Mouse (Mus musculus) CH12.LX (cell line): ENCODE data around the gene Ssbp3. TPM values are rescaled to one million over a fixed set of nuclear protein-coding genes. Genes with fewer than 3 reads are reported as not detected.

Experiments
- DNase-seq: peaks from one replicate; pipeline ENCODE4 v3.0.0-alpha.2; 2013; ENCODE audit errors: extremely low read depth
- H3K27ac ChIP-seq: 2 replicates; pipeline ENCODE4 v1.5.1; 2012; ENCODE audit warnings: low read depth, mild to moderate bottlenecking, control low read depth, moderate library complexity; ENCODE audit not compliant: insufficient read depth
- H3K27me3 ChIP-seq: replicated peaks from 2 replicates; pipeline ENCODE3; 2012; ENCODE audit warnings: inconsistent platforms
- H3K36me3 ChIP-seq, 2 experiments: replicated peaks in 1 of 2; 2 replicates each; pipeline versions ENCODE3 to v1.6.1; 2012; ENCODE audit warnings: inconsistent platforms in 1 of 2, low read length in 1 of 2, mild to moderate bottlenecking in 1 of 2, mixed read lengths in 1 of 2, moderate library complexity in 1 of 2; ENCODE audit not compliant: control insufficient read depth in 1 of 2, insufficient read depth in 1 of 2
- H3K4me1 ChIP-seq, 2 experiments: 2 replicates each; pipeline ENCODE4 v1.6.1; 2012; ENCODE audit warnings: inconsistent platforms in 1 of 2, moderate library complexity in 1 of 2; ENCODE audit not compliant: insufficient read depth in 2 of 2, control insufficient read depth in 1 of 2
- H3K4me2 ChIP-seq: 2 replicates; pipeline ENCODE4 v1.6.1; 2012; ENCODE audit warnings: low read depth, mild to moderate bottlenecking, control low read depth; ENCODE audit not compliant: poor library complexity, insufficient read depth, severe bottlenecking
- H3K4me3 ChIP-seq, 3 experiments: fragments of 150-350 bp in 1 of 3; sonication (generic) in 1 of 3; replicated peaks in 1 of 3; 2 replicates each; pipeline versions ENCODE3 to v1.5.1; 2011 to 2012; ENCODE audit warnings: low read depth in 2 of 3, low read length in 2 of 3, mild to moderate bottlenecking in 2 of 3, moderate library complexity in 2 of 3, control low read depth in 1 of 3, improper control_type of control experiment in 1 of 3, inconsistent platforms in 1 of 3, mixed read lengths in 1 of 3; ENCODE audit not compliant: poor library complexity in 1 of 3
- H3K79me2 ChIP-seq: replicated peaks from 2 replicates; pipeline ENCODE4 v1.6.1; 2012; ENCODE audit warnings: mild to moderate bottlenecking, moderate library complexity; ENCODE audit not compliant: control insufficient read depth, poor library complexity, insufficient read depth, severe bottlenecking; ENCODE audit errors: extremely low read depth
- H3K9ac ChIP-seq: 2 replicates; pipeline ENCODE4 v1.6.1; 2012; ENCODE audit warnings: low read depth, mild to moderate bottlenecking, control low read depth, moderate library complexity; ENCODE audit not compliant: insufficient read depth
- H3K9me3 ChIP-seq: replicated peaks from 2 replicates; pipeline ENCODE3; 2012; ENCODE audit warnings: low read length, inconsistent platforms, mixed read lengths
- BHLHE40 ChIP-seq: IDR thresholded peaks from 2 replicates; pipeline ENCODE4 v1.6.1; 2011; ENCODE audit warnings: mild to moderate bottlenecking, low read depth, low read length, improper control_type of control experiment
- CTCF ChIP-seq, 2 experiments: IDR thresholded peaks in 1 of 2; conservative IDR thresholded peaks in 1 of 2; 2 replicates each; pipeline ENCODE4 v1.5.1; 2011 to 2012; ENCODE audit warnings: low read depth in 2 of 2, low read length in 2 of 2, improper control_type of control experiment in 1 of 2, inconsistent platforms in 1 of 2, mild to moderate bottlenecking in 1 of 2, moderate library complexity in 1 of 2
- E2F4 ChIP-seq: IDR thresholded peaks from 2 replicates; pipeline ENCODE4 v1.6.1; 2011; ENCODE audit warnings: low read depth, low read length, improper control_type of control experiment; ENCODE audit not compliant: insufficient replicate concordance
- EP300 ChIP-seq: IDR thresholded peaks from 2 replicates; pipeline ENCODE4 v1.6.1; 2011; ENCODE audit warnings: low read length, improper control_type of control experiment
- GABPA ChIP-seq: IDR thresholded peaks from 2 replicates; pipeline ENCODE4 v1.6.1; 2012; ENCODE audit warnings: low read depth, low read length, improper control_type of control experiment, inconsistent platforms; ENCODE audit not compliant: insufficient replicate concordance
- JUN ChIP-seq: IDR thresholded peaks from 2 replicates; pipeline ENCODE4 v1.6.1; 2011; ENCODE audit warnings: low read depth, mild to moderate bottlenecking, low read length, improper control_type of control experiment, moderate library complexity; ENCODE audit not compliant: insufficient read depth
- JUND ChIP-seq: conservative IDR thresholded peaks from 2 replicates; pipeline ENCODE4 v1.6.1; 2011; ENCODE audit warnings: low read depth, low read length, improper control_type of control experiment
- KAT2A ChIP-seq: IDR thresholded peaks from 2 replicates; pipeline ENCODE4 v1.6.1; 2012; ENCODE audit warnings: low read length, improper control_type of control experiment, inconsistent platforms; ENCODE audit not compliant: insufficient replicate concordance
- MAZ ChIP-seq: IDR thresholded peaks from 2 replicates; pipeline ENCODE4 v1.6.1; 2012; ENCODE audit warnings: low read depth, mild to moderate bottlenecking, inconsistent platforms, low read length, improper control_type of control experiment, moderate library complexity
- MEF2A ChIP-seq: IDR thresholded peaks from 2 replicates; pipeline ENCODE4 v1.6.1; 2014; ENCODE audit warnings: low read depth, mild to moderate bottlenecking, inconsistent platforms, low read length, improper control_type of control experiment, borderline replicate concordance
- RCOR1 ChIP-seq: conservative IDR thresholded peaks from 2 replicates; pipeline ENCODE4 v1.6.1; 2012; ENCODE audit warnings: low read depth, mild to moderate bottlenecking, inconsistent platforms, low read length, improper control_type of control experiment
- SIN3A ChIP-seq: IDR thresholded peaks from 2 replicates; pipeline ENCODE4 v1.6.1; 2012; ENCODE audit warnings: low read length, improper control_type of control experiment, inconsistent platforms
- TCF12 ChIP-seq: IDR thresholded peaks from 2 replicates; pipeline ENCODE4 v1.6.1; 2014; ENCODE audit warnings: low read depth, mild to moderate bottlenecking, inconsistent platforms, low read length, improper control_type of control experiment
- USF1 ChIP-seq: IDR thresholded peaks from 2 replicates; pipeline ENCODE4 v1.6.1; 2014; ENCODE audit warnings: low read depth, mild to moderate bottlenecking, inconsistent platforms, low read length, improper control_type of control experiment
- USF2 ChIP-seq: conservative IDR thresholded peaks from 2 replicates; pipeline ENCODE4 v1.6.1; 2011; ENCODE audit warnings: low read depth, low read length, improper control_type of control experiment
- ZNF384 ChIP-seq: IDR thresholded peaks from 2 replicates; pipeline ENCODE4 v1.6.1; 2012; ENCODE audit warnings: low read depth, low read length, improper control_type of control experiment, inconsistent platforms
- dilution Hi-C: fragments of 300-500 bp; cut with MboI; formaldehyde crosslinking; loops from 2 replicates; pipeline ENCODE4 v1.14.3; 2020; ENCODE audit warnings: low sequenced_read_pairs; ENCODE audit not compliant: extremely low pct_unique_long_range_greater_than_20kb, extremely low pct_ligation_motif_present
- in situ Hi-C: fragments of 300-500 bp; cut with MboI; formaldehyde crosslinking; loops from 3 replicates; pipeline ENCODE4 v1.14.3; 2019; ENCODE audit warnings: low sequenced_read_pairs, low pct_ligation_motif_present, low pct_unique_long_range_greater_than_20kb, mixed read lengths
- polyA plus RNA-seq: library from polyadenylated mRNA; unstranded; fragments of >175 nt; gene quantifications from 2 replicates; pipeline ENCODE4 v1.2.1, GENCODE M21; 2012; ENCODE audit warnings: low read depth; ENCODE audit not compliant: insufficient read length
- total RNA-seq, 2 experiments: library from RNA; depleted of rRNA; stranded (reverse); fragments of 300-350 nt in 1 of 2; fragments of >200 nt in 1 of 2; gene quantifications; 2 replicates each; pipeline ENCODE4 v1.2.3; 2012 to 2014

Gene Ssbp3
- total and polyA plus RNA-seq, 3 experiments, result 32.4 to 129 (median 76.5) TPM

DNA sequence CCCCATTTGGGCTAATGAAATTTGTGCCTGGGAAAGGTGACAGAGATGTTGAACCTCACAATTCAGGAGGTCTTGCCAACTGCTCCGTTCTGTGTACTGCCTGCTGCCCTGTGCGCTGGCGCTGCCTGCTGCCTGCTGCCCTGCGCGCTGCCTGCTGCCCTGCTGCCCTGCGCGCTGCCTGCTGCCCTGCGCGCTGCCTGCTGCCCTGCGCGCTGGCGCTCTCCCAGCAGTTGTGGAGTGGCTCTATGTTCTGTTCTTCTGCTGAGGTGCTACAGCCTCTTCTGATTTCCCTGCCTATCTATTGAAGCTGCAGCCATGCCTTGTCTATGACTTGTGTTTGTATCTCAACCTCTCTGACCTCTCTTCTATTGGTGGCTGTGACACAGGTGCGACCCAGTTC, 134.7 kb downstream of the Ssbp3 start:
- Histone ChIP-seq H3K4me1 (peaks cover 5 to 37% of the 10 kb centered on the region in 2 experiments), H3K27me3 (no peaks in the 10 kb centered on the region), H3K9me3 (no peaks in the 10 kb centered on the region), H3K79me2 (no peaks in the 10 kb centered on the region), H3K4me2 (no peak overlapping the region), H3K9ac (no peak overlapping the region), H3K27ac (no peak overlapping the region), H3K36me3 (peaks cover 64 to 89% of the 10 kb centered on the region in 2 experiments), H3K4me3 (no peak overlapping the region)
- TF ChIP-seq EP300, result no peak
- no peak for TF ChIP-seq KAT2A
- no peak for TF ChIP-seq JUN
- TF ChIP-seq RCOR1, result no peak
- no peak for TF ChIP-seq MEF2A
- TF ChIP-seq USF1, result no peak
- no peak for TF ChIP-seq SIN3A
- TF ChIP-seq USF2, result no peak
- TF ChIP-seq BHLHE40, result no peak
- TF ChIP-seq E2F4, result no peak
- no peak for TF ChIP-seq ZNF384
- in situ Hi-C loops (no loop called here), dilution Hi-C loops (no loop called here)
- no peak for DNase-seq

GRCm38 (mm10) chr4:107047806-107048205, 137.3 kb downstream of the Ssbp3 start:
- dilution Hi-C loops (no loop called here), in situ Hi-C loops (no loop called here)
- H3K4me2 ChIP-seq, result no peak overlapping the region
- no peaks in the 10 kb centered on the region for H3K9me3 ChIP-seq
- H3K27me3 ChIP-seq, result no peaks in the 10 kb centered on the region
- TF ChIP-seq MAZ (no peak), GABPA (no peak), USF1 (no peak), JUND (no peak), TCF12 (no peak), CTCF (conservative IDR thresholded peaks at IDR 0.05 in 1 of 2, IDR thresholded peaks at IDR 0.05 in 1 of 2; ENCODE audit: low read depth in 2 of 2, low read length in 2 of 2) (no peak)
- H3K79me2 ChIP-seq, result no peaks in the 10 kb centered on the region
- H3K4me3 ChIP-seq, result no peak overlapping the region
- no peak overlapping the region for H3K27ac ChIP-seq
- DNase-seq, result no peak
- H3K36me3 ChIP-seq, result peaks cover 44 to 71% of the 10 kb centered on the region in 2 experiments
- H3K4me1 ChIP-seq, result peaks cover 9 to 47% of the 10 kb centered on the region in 2 experiments
- no peak overlapping the region for H3K9ac ChIP-seq
